Mouse (Mus musculus) intestine, embryonic 16.5 days (tissue): ENCODE results near the gene Slc17a2. TPM values are rescaled to one million over a fixed set of nuclear protein-coding genes. Genes with fewer than 3 reads are reported as not detected.
"Not testable (repeated sequence)": the region's sequence is repeated elsewhere in the genome, so short reads cannot be mapped to it uniquely, and the experiment has no call there.

ENCODE experiments used
- ATAC-seq: fragments of 200-750 bp; cut with Nextera tagmentation; 2 replicates; pipeline ENCODE4 v1.8.0; 2017; ENCODE audit warnings: moderate TSS enrichment, moderate library complexity
- H3K27ac ChIP-seq: fragments of 300-500 bp; sonication (generic); 2 replicates; pipeline ENCODE4 v1.5.1; 2014; ENCODE audit warnings: mild to moderate bottlenecking, low read length
- H3K27me3 ChIP-seq: fragments of 300-500 bp; sonication (generic); replicated peaks from 2 replicates; pipeline ENCODE4 v1.6.1; 2014; ENCODE audit warnings: low read length, control low read depth, mixed read lengths; ENCODE audit not compliant: control insufficient read depth, insufficient read depth
- H3K36me3 ChIP-seq: fragments of 300-500 bp; sonication (generic); 2 replicates; pipeline ENCODE4 v1.6.1; 2014; ENCODE audit warnings: low read length, control low read depth; ENCODE audit not compliant: control insufficient read depth, insufficient read depth
- H3K4me1 ChIP-seq: fragments of 300-500 bp; sonication (generic); 2 replicates; pipeline ENCODE4 v1.6.1; 2014; ENCODE audit warnings: low read length, control low read depth, mixed read lengths; ENCODE audit not compliant: control insufficient read depth, insufficient read depth
- H3K4me2 ChIP-seq: fragments of 300-500 bp; sonication (generic); 2 replicates; pipeline ENCODE4 v1.6.1; 2014; ENCODE audit warnings: low read depth, low read length, control low read depth
- H3K4me3 ChIP-seq: fragments of 300-500 bp; sonication (generic); 2 replicates; pipeline ENCODE4 v1.5.1; 2014; ENCODE audit warnings: mild to moderate bottlenecking, low read length
- H3K9ac ChIP-seq: fragments of 300-500 bp; sonication (generic); 2 replicates; pipeline ENCODE4 v1.6.1; 2014; ENCODE audit warnings: low read depth, low read length
- H3K9me3 ChIP-seq: fragments of 300-500 bp; sonication (generic); 2 replicates; pipeline ENCODE4 v1.6.1; 2016; ENCODE audit warnings: low read length, control low read depth; ENCODE audit not compliant: control insufficient read depth
- WGBS: fragments of 180-500 bp; shearing (Covaris S2); extraction: QIAGEN DNeasy Blood & Tissue Kit; methylation state at CpG from one replicate; pipeline ENCODE4 v1.1.7; 2014; 5-methylcytosine and 5-hydroxymethylcytosine counted together
- polyA plus RNA-seq: library from polyadenylated mRNA; unstranded; fragments of >200 nt; fragmentation: Nextera tagmentation; extraction: Ambion mirVana; gene quantifications from 2 replicates; pipeline ENCODE4 v1.2.1, GENCODE M21; 2015

Slc17a2 gene
- polyA plus RNA-seq, result 0.11 TPM in 1 of 2 replicates, not detected in the other

GRCm38 (mm10) chr13:23806422-23807052 is at the start of gene Slc17a2:
Slc17a2 (plus strand) TSS chr13:23806993.
- no peaks in the 10 kb centered on the region for H3K9me3 ChIP-seq
- H3K4me1 ChIP-seq, result no peaks in the 10 kb centered on the region
- WGBS, result 68% methylated on average over 15 of the region's 15 CpGs
- no peak within 1 kb of the TSS for H3K9ac ChIP-seq
- no peaks in the 10 kb centered on the region for H3K36me3 ChIP-seq
- no peak within 1 kb of the TSS for H3K4me3 ChIP-seq
- H3K27me3 ChIP-seq, result no peaks in the 10 kb centered on the region
- H3K27ac ChIP-seq, result no peak within 1 kb of the TSS
- ATAC-seq, result peak; percentile 40; the same call in 1 of the 2 replicates
- peak within 1 kb of the TSS; percentile 16; the same call in 1 of the 2 replicates for H3K4me2 ChIP-seq

GRCm38 (mm10) chr13:23757211-23757773 is 49.5 kb upstream of the Slc17a2 start:
- Histone ChIP-seq H3K36me3 (no peaks in the 10 kb centered on the region), H3K4me2 (peak overlapping the region; percentile 67), H3K27ac (peak overlapping the region; percentile 92), H3K9me3 (no peaks in the 10 kb centered on the region), H3K27me3 (no peaks in the 10 kb centered on the region), H3K4me1 (0 out of 2 replicates have a peak, but pooled peaks cover 12% of the 10 kb centered on the region), H3K9ac (peak overlapping the region; percentile 68), H3K4me3 (peak overlapping the region; percentile 46)
- ATAC-seq, result peak; percentile 6; the same call in 1 of the 2 replicates
- WGBS, result under 1% methylated on average over 18 of the region's 23 CpGs

- H3K4me3 ChIP-seq, result no peak overlapping the region
- H3K4me1 ChIP-seq, result 0 out of 2 replicates have a peak, but pooled peaks cover 12% of the 10 kb centered on the region
- H3K9me3 ChIP-seq, result no peaks in the 10 kb centered on the region
- WGBS, result 44% methylated on average over 3 of the region's 3 CpGs
- no peak overlapping the region for H3K9ac ChIP-seq
- H3K27ac ChIP-seq, result no peak overlapping the region
- ATAC-seq, result no peak
- H3K4me2 ChIP-seq, result no peak overlapping the region
- H3K36me3 ChIP-seq, result no peaks in the 10 kb centered on the region
- no peaks in the 10 kb centered on the region for H3K27me3 ChIP-seq
These were observed 48.9 kb upstream of the Slc17a2 start for GRCm38 (mm10) chr13:23757921-23758320.

- no peak for ATAC-seq
- no peak overlapping the region for H3K4me3 ChIP-seq
- no peak overlapping the region for H3K27ac ChIP-seq
- H3K4me2 ChIP-seq, result no peak overlapping the region
- WGBS, result 82% methylated on average over 3 of the region's 3 CpGs
- no peaks in the 10 kb centered on the region for H3K36me3 ChIP-seq
- H3K4me1 ChIP-seq, result peaks cover 21% of the 10 kb centered on the region
- no peaks in the 10 kb centered on the region for H3K27me3 ChIP-seq
- H3K9ac ChIP-seq, result no peak overlapping the region
- no peaks in the 10 kb centered on the region for H3K9me3 ChIP-seq
These were observed 47.5 kb upstream of the Slc17a2 start for GRCm38 (mm10) chr13:23759251-23759771.

- Histone ChIP-seq H3K36me3 (no peaks in the 10 kb centered on the region), H3K4me2 (peak overlapping the region; percentile 65), H3K4me3 (peak overlapping the region; percentile 50), H3K9me3 (no peaks in the 10 kb centered on the region), H3K27ac (peak overlapping the region; percentile 93), H3K27me3 (no peaks in the 10 kb centered on the region), H3K9ac (no peak overlapping the region; the same call in 1 of the 2 replicates), H3K4me1 (peaks cover 26% of the 10 kb centered on the region)
- no peak for ATAC-seq
- WGBS, result 75% methylated on average over 1 of the region's 1 CpGs
These were observed 46.9 kb upstream of the Slc17a2 start for GRCm38 (mm10) chr13:23759916-23760239.

- Histone ChIP-seq H3K9me3 (no peaks in the 10 kb centered on the region), H3K27ac (peak overlapping the region; percentile 93), H3K4me3 (peak overlapping the region; percentile 50), H3K4me2 (peak overlapping the region; percentile 65), H3K4me1 (peaks cover 26% of the 10 kb centered on the region), H3K9ac (peak overlapping the region; percentile 64), H3K27me3 (no peaks in the 10 kb centered on the region), H3K36me3 (no peaks in the 10 kb centered on the region)
- no peak; the same call in 1 of the 2 replicates for ATAC-seq
- 1% methylated on average over 20 of the region's 27 CpGs for WGBS
These were observed 46.4 kb upstream of the Slc17a2 start for GRCm38 (mm10) chr13:23760240-23760971.

GRCm38 (mm10) chr13:23760972-23761864 is 45.6 kb upstream of the Slc17a2 start, which contains the start of gene Hist1h4a:
Hist1h4a (minus strand) TSS chr13:23761230.
- Histone ChIP-seq H3K4me1 (peaks cover 26% of the 10 kb centered on the region), H3K27ac (peak within 1 kb of the TSS; percentile 93), H3K4me3 (peak within 1 kb of the TSS; percentile 50), H3K4me2 (peak within 1 kb of the TSS; percentile 89), H3K27me3 (no peaks in the 10 kb centered on the region), H3K9me3 (no peaks in the 10 kb centered on the region), H3K36me3 (no peaks in the 10 kb centered on the region), H3K9ac (peak within 1 kb of the TSS; percentile 69)
- WGBS, result under 1% methylated on average over 64 of the region's 72 CpGs
- peak; percentile 68 for ATAC-seq

- peak within 1 kb of the TSS; percentile 69 for H3K9ac ChIP-seq
- H3K4me2 ChIP-seq, result peak within 1 kb of the TSS; percentile 89
- H3K4me1 ChIP-seq, result peaks cover 26% of the 10 kb centered on the region
- under 1% methylated on average over 27 of the region's 52 CpGs for WGBS
- not testable (repeated sequence) for H3K27me3 ChIP-seq, H3K36me3 ChIP-seq, H3K9me3 ChIP-seq
- peak within 1 kb of the TSS; percentile 53 for H3K4me3 ChIP-seq
- ATAC-seq, result peak; percentile 66
- H3K27ac ChIP-seq, result peak within 1 kb of the TSS; percentile 97
These were observed 44.6 kb upstream of the Slc17a2 start, which contains the start of gene Hist1h3a for GRCm38 (mm10) chr13:23761871-23762821. Hist1h3a (minus strand) TSS chr13:23762386.
